Mouse (Mus musculus): Measurements from ENCODE around the gene Olfr749. TPM values are rescaled to one million over a fixed set of nuclear protein-coding genes. Genes with fewer than 3 reads are reported as not detected.
"Not testable (repeated sequence)": the region's sequence is repeated elsewhere in the genome, so short reads cannot be mapped to it uniquely, and the experiment has no call there.

Olfr749 gene
- polyA plus RNA-seq, 1 experiment = not detected

- Histone ChIP-seq H3K27ac (ENCODE audit: insufficient read depth, low read length) (no peak overlapping the region), H3K4me1 (ENCODE audit: control insufficient read depth, insufficient read depth, low read length) (no peaks in the 10 kb centered on the region), H3K4me3 (replicated peaks; ENCODE audit: insufficient read depth, low read depth, low read length) (no peak overlapping the region), H3K27me3 (ENCODE audit: control insufficient read depth, insufficient read depth, low read length) (no peaks in the 10 kb centered on the region)
- 28% methylated on average over 5 of the region's 5 CpGs for WGBS
- TF ChIP-seq POLR2A (IDR thresholded peaks at IDR 0.05; ENCODE audit: borderline replicate concordance, insufficient read depth, low read length) (no peak), CTCF (IDR thresholded peaks at IDR 0.05; ENCODE audit: borderline replicate concordance, insufficient read depth, low read depth, low read length) (no peak)
- DNase-seq = no peak
Observed at GRCm38 (mm10) chr14:50758416-50759085, 13.7 kb upstream of the Olfr749 start.

- WGBS = 67% methylated on average over 2 of the region's 2 CpGs
Observed at GRCm38 (mm10) chr14:50741584-50741983, 3.3 kb downstream of the Olfr749 start.

GRCm38 (mm10) chr14:50740334-50740733, 4.6 kb downstream of the Olfr749 start:
- DNase-seq = no peak
- no peak overlapping the region for H3K4me3 ChIP-seq (replicated peaks; ENCODE audit: insufficient read depth, low read depth, low read length)
- TF ChIP-seq POLR2A (IDR thresholded peaks at IDR 0.05; ENCODE audit: borderline replicate concordance, insufficient read depth, low read length) (no peak), CTCF (IDR thresholded peaks at IDR 0.05; ENCODE audit: borderline replicate concordance, insufficient read depth, low read depth, low read length) (no peak)
- no peak overlapping the region for H3K27ac ChIP-seq (ENCODE audit: insufficient read depth, low read length)
- 68% methylated on average over 2 of the region's 2 CpGs for WGBS
- H3K4me1 ChIP-seq (ENCODE audit: control insufficient read depth, insufficient read depth, low read length) = no peaks in the 10 kb centered on the region
- no peaks in the 10 kb centered on the region for H3K27me3 ChIP-seq (ENCODE audit: control insufficient read depth, insufficient read depth, low read length)

More at GRCm38 (mm10) chr14:50741584-50741983, 3.3 kb downstream of the Olfr749 start:
- no peaks in the 10 kb centered on the region for H3K4me1 ChIP-seq (ENCODE audit: control insufficient read depth, insufficient read depth, low read length)
- DNase-seq = no peak
- no peak overlapping the region for H3K4me3 ChIP-seq (replicated peaks; ENCODE audit: insufficient read depth, low read depth, low read length)
- no peak overlapping the region for H3K27ac ChIP-seq (ENCODE audit: insufficient read depth, low read length)
- TF ChIP-seq CTCF (IDR thresholded peaks at IDR 0.05; ENCODE audit: borderline replicate concordance, insufficient read depth, low read depth, low read length) = no peak
- no peak for TF ChIP-seq POLR2A (IDR thresholded peaks at IDR 0.05; ENCODE audit: borderline replicate concordance, insufficient read depth, low read length)
- no peaks in the 10 kb centered on the region for H3K27me3 ChIP-seq (ENCODE audit: control insufficient read depth, insufficient read depth, low read length)

GRCm38 (mm10) chr14:50722371-50722770, 22.5 kb downstream of the Olfr749 start:
- not testable (repeated sequence) for H3K27ac ChIP-seq (ENCODE audit: insufficient read depth, low read length); DNase-seq; H3K4me1 ChIP-seq (ENCODE audit: control insufficient read depth, insufficient read depth, low read length); H3K4me3 ChIP-seq (replicated peaks; ENCODE audit: insufficient read depth, low read depth, low read length); H3K27me3 ChIP-seq (ENCODE audit: control insufficient read depth, insufficient read depth, low read length)
- WGBS = 86% methylated on average over 3 of the region's 4 CpGs

GRCm38 (mm10) chr14:50719875-50720274, 25.0 kb downstream of the Olfr749 start:
- H3K27ac ChIP-seq (ENCODE audit: insufficient read depth, low read length); H3K27me3 ChIP-seq (ENCODE audit: control insufficient read depth, insufficient read depth, low read length); H3K4me3 ChIP-seq (replicated peaks; ENCODE audit: insufficient read depth, low read depth, low read length); DNase-seq; H3K4me1 ChIP-seq (ENCODE audit: control insufficient read depth, insufficient read depth, low read length): not testable (repeated sequence)
- WGBS = 92% methylated on average over 15 of the region's 15 CpGs

DNA sequence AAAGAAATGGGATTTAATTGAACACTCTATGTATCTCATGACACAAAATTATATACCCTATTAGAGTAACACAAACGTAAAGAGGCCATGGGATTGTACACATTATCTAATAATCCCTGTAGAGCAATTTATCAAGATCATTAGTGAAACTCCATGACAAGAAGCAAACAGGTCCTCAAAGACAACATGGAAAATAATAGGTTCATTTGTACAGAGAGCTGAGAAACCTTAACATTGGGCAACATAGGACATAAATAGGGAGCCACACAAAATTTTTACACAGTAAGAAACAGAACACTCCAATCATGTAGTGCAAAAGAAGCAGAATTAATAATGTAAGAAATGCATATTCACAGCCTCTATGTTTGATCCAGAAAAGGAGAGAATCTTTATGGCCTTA, 37.8 kb downstream of the Olfr749 start, which contains the start of gene Olfr748:
TSS of gene Olfr748 (plus strand) at position 301 of the 400 bp plus-strand sequence.
- WGBS = 63% methylated on average over 1 of the region's 1 CpGs

DNA sequence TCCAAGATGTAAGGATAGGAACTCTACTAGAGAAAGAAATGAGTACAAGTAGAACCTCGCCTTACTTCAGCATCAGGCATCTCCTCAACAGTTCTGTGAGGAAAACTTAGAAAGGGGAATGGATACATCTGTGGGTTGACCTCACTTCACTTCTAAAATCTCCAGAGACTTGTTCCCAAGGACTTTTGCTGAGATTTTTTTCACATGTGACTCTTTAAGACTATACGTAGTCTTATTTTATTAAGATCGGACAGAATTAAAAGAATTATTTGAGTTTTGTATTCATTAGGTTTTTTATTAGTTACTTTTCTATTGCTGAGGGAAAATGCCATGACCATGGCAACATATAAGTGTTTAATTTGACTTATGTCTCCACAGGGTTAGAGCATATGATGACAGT, 51.8 kb downstream of the Olfr749 start, which contains the start of gene Olfr747:
TSS of gene Olfr747 (minus strand) at position 101 of the 400 bp plus-strand sequence.
- TF ChIP-seq CTCF (IDR thresholded peaks at IDR 0.05; ENCODE audit: borderline replicate concordance, insufficient read depth, low read depth, low read length) (no peak), POLR2A (IDR thresholded peaks at IDR 0.05; ENCODE audit: borderline replicate concordance, insufficient read depth, low read length) (no peak)
- DNase-seq = no peak
- H3K27me3 ChIP-seq (ENCODE audit: control insufficient read depth, insufficient read depth, low read length) = no peaks in the 10 kb centered on the region
- no peak within 1 kb of the TSS for H3K4me3 ChIP-seq (replicated peaks; ENCODE audit: insufficient read depth, low read depth, low read length)
- H3K27ac ChIP-seq (ENCODE audit: insufficient read depth, low read length) = no peak within 1 kb of the TSS
- H3K4me1 ChIP-seq (ENCODE audit: control insufficient read depth, insufficient read depth, low read length) = no peaks in the 10 kb centered on the region
- 90% methylated on average over 3 of the region's 3 CpGs for WGBS

More for the DNA sequence above, 37.8 kb downstream of the Olfr749 start, which contains the start of gene Olfr748:
- TF ChIP-seq POLR2A (IDR thresholded peaks at IDR 0.05; ENCODE audit: borderline replicate concordance, insufficient read depth, low read length) (no peak), CTCF (IDR thresholded peaks at IDR 0.05; ENCODE audit: borderline replicate concordance, insufficient read depth, low read depth, low read length) (no peak)
- H3K27ac ChIP-seq (ENCODE audit: insufficient read depth, low read length) = no peak within 1 kb of the TSS
- no peaks in the 10 kb centered on the region for H3K4me1 ChIP-seq (ENCODE audit: control insufficient read depth, insufficient read depth, low read length)
- no peak for DNase-seq
- no peaks in the 10 kb centered on the region for H3K27me3 ChIP-seq (ENCODE audit: control insufficient read depth, insufficient read depth, low read length)
- H3K4me3 ChIP-seq (replicated peaks; ENCODE audit: insufficient read depth, low read depth, low read length) = no peak within 1 kb of the TSS

Other genes with a start within 250 kb of the Olfr749 start
- not detected in 2 replicates for gene Olfr742, start 241.5 kb downstream of the Olfr749 start, polyA plus RNA-seq (2012; rRNA removed)
- gene Olfr743, start 223.3 kb downstream of the Olfr749 start, polyA plus RNA-seq (2012; rRNA removed) = not detected in 2 replicates
- gene Olfr744, start 130.2 kb downstream of the Olfr749 start, polyA plus RNA-seq (2012; rRNA removed) = not detected in 2 replicates
- gene Olfr745, start 105.7 kb downstream of the Olfr749 start, polyA plus RNA-seq (2012; rRNA removed) = not detected in 2 replicates
- not detected in 2 replicates for gene Olfr746, start 98.0 kb downstream of the Olfr749 start, polyA plus RNA-seq (2012; rRNA removed)
- gene Olfr747, start 51.9 kb downstream of the Olfr749 start, polyA plus RNA-seq (2012; rRNA removed) = not detected in 2 replicates
- not detected in 2 replicates for gene Olfr748, start 37.7 kb downstream of the Olfr749 start, polyA plus RNA-seq (2012; rRNA removed)
- gene Ttc5, start 40.4 kb upstream of the Olfr749 start, polyA plus RNA-seq (2012; rRNA removed) = 60.6 and 60.9 TPM in 2 replicates
- not detected in 2 replicates for gene Ccnb1ip1, start 62.6 kb upstream of the Olfr749 start, polyA plus RNA-seq (2012; rRNA removed)
- gene Parp2, start 62.7 kb upstream of the Olfr749 start, polyA plus RNA-seq (2012; rRNA removed) = 61.2 and 62.2 TPM in 2 replicates
- 6.4 and 8.4 TPM in 2 replicates for gene Tep1, start 125.5 kb upstream of the Olfr749 start, polyA plus RNA-seq (2012; rRNA removed)
- 34.1 and 35.4 TPM in 2 replicates for gene Klhl33, start 152.4 kb upstream of the Olfr749 start, polyA plus RNA-seq (2012; rRNA removed)
- gene Osgep, start 179.8 kb upstream of the Olfr749 start, polyA plus RNA-seq (2012; rRNA removed) = 65.1 and 70.3 TPM in 2 replicates
- 48.5 and 49.7 TPM in 2 replicates for gene Apex1, start 179.9 kb upstream of the Olfr749 start, polyA plus RNA-seq (2012; rRNA removed)
- gene Pip4p1, start 185.8 kb upstream of the Olfr749 start, polyA plus RNA-seq (2012; rRNA removed) = 204 and 212 TPM in 2 replicates
- gene Pnp, start 186.0 kb upstream of the Olfr749 start, polyA plus RNA-seq (2012; rRNA removed) = 21.0 and 25.1 TPM in 2 replicates
- 22.2 and 23.9 TPM in 2 replicates for gene Gm49342, start 199.4 kb upstream of the Olfr749 start, polyA plus RNA-seq (2012; rRNA removed)
- 0.98 and 1.0 TPM in 2 replicates for gene Pnp2, start 210.9 kb upstream of the Olfr749 start, polyA plus RNA-seq (2012; rRNA removed)